Mouse (Mus musculus): ENCODE data around the gene Tspan7. TPM values are rescaled to one million over a fixed set of nuclear protein-coding genes. Genes with fewer than 3 reads are reported as not detected.

Gene Tspan7
- polyA plus RNA-seq, 1 experiment: 355 TPM

GRCm38 (mm10) chrX:10485664-10486211 is 780 bp downstream of the Tspan7 start:
- peak overlapping the region; percentile 96 for H3K27ac ChIP-seq (ENCODE audit: insufficient read depth, low read depth, low read length)
- H3K4me3 ChIP-seq (ENCODE audit: insufficient read depth, low read depth, low read length): peak overlapping the region; percentile 95
- H3K4me1 ChIP-seq (ENCODE audit: control insufficient read depth, insufficient read depth, low read length): no peaks in the 10 kb centered on the region
- TF ChIP-seq CTCF (IDR thresholded peaks at IDR 0.05; ENCODE audit: insufficient read depth, low read depth, low read length) (no peak), POLR2A (IDR thresholded peaks at IDR 0.05; ENCODE audit: insufficient read depth, low read depth, low read length) (0 out of 2 replicates have a peak, but pooled peaks have one; percentile 17)
- 16% methylated on average over 25 of the region's 27 CpGs for WGBS

DNA sequence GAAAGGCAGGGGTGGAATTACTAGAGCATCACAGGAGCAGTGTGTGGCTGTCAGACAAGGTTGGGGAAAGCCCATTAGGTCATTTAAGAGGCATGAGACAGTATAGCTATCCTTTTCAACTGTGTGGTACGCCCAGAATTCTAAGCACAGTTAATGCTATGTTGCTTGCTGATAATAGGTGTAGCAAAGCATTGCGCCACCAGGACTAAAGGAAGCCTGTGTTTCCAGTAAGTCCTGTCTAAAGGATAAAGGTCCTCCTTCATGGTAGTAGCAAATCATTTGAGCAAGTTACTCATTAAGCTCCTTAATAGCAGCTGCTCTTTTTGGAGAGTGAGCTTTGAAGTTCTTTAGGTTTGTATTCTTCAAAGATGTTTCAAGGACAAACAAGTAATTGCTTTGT is 13.6 kb downstream of the Tspan7 start:
- WGBS: 72% methylated on average over 2 of the region's 2 CpGs
- TF ChIP-seq POLR2A (IDR thresholded peaks at IDR 0.05; ENCODE audit: insufficient read depth, low read depth, low read length): no peak
- TF ChIP-seq CTCF (IDR thresholded peaks at IDR 0.05; ENCODE audit: insufficient read depth, low read depth, low read length): no peak

DNA sequence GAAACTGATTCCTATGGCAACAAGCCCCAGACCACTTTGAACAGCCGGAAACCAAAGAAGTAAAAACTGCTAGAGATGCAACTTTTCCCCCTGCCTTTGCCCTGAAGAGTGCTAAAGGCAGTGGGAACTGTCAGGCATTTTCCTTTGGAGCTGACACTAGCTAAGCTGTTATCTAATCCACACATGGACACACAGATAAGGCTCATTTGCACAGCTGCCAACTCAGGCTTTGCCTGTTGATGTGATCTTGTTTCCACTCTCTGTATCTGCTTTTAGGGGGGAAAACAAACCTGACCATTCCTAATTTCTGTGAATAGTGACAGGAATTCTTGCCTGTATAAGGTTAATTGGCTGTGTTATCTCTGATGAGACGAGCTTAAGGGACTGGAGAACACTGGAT is 17.7 kb downstream of the Tspan7 start:
- no peak for TF ChIP-seq POLR2A (IDR thresholded peaks at IDR 0.05; ENCODE audit: insufficient read depth, low read depth, low read length)
- TF ChIP-seq CTCF (IDR thresholded peaks at IDR 0.05; ENCODE audit: insufficient read depth, low read depth, low read length): no peak
- 73% methylated on average over 2 of the region's 2 CpGs for WGBS
- H3K27ac ChIP-seq (ENCODE audit: insufficient read depth, low read depth, low read length): no peak overlapping the region
- H3K4me1 ChIP-seq (ENCODE audit: control insufficient read depth, insufficient read depth, low read length): no peaks in the 10 kb centered on the region
- no peak overlapping the region for H3K4me3 ChIP-seq (ENCODE audit: insufficient read depth, low read depth, low read length)

More for the DNA sequence above, 13.6 kb downstream of the Tspan7 start:
- Histone ChIP-seq H3K4me1 (ENCODE audit: control insufficient read depth, insufficient read depth, low read length) (no peaks in the 10 kb centered on the region), H3K27ac (ENCODE audit: insufficient read depth, low read depth, low read length) (no peak overlapping the region), H3K4me3 (ENCODE audit: insufficient read depth, low read depth, low read length) (no peak overlapping the region)

DNA sequence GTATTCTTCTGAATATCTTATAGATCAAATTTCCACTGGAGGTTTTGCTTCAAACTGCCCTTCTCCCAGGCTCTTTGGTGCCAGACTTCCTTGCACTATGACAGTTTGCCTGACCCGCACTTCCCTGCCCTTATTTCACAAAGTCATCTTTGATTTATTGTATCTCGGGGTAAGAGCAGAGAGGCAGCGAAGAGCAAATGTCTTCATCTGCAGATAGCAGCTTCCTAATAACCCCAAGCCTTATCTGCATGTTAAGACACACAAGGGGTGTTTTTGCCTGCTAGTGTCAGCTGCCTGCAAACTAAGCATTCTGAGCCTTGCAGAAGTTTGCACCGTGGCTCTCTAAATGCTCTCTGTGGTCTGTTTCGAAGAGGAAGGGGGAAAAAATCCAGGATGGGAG is 29.5 kb downstream of the Tspan7 start:
- TF ChIP-seq CTCF (IDR thresholded peaks at IDR 0.05; ENCODE audit: insufficient read depth, low read depth, low read length) (no peak), POLR2A (IDR thresholded peaks at IDR 0.05; ENCODE audit: insufficient read depth, low read depth, low read length) (no peak)
- WGBS: 58% methylated on average over 5 of the region's 5 CpGs
- no peaks in the 10 kb centered on the region for H3K4me1 ChIP-seq (ENCODE audit: control insufficient read depth, insufficient read depth, low read length)
- no peak overlapping the region for H3K4me3 ChIP-seq (ENCODE audit: insufficient read depth, low read depth, low read length)
- no peak overlapping the region; the same call in 1 of the 2 replicates for H3K27ac ChIP-seq (ENCODE audit: insufficient read depth, low read depth, low read length)

DNA sequence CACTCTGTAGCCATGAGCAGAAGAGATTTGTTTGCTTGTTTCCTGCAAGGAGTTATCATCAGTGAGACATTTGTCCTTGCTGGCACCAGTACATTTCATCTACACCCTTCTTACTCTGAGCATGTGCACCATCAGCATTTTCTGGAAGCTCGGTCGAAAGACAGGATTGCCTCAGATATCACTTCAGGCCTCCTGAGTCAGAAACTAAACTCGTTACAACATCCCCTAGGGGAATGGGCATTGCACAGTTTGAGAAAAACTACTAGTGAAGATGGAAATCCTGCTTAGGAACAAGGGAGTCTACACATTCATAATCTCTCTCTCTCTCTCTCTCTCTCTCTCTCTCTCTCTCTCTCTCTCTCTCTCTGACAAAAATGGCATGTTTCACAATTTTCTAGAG is 30.0 kb downstream of the Tspan7 start:
- TF ChIP-seq POLR2A (IDR thresholded peaks at IDR 0.05; ENCODE audit: insufficient read depth, low read depth, low read length) (no peak), CTCF (IDR thresholded peaks at IDR 0.05; ENCODE audit: insufficient read depth, low read depth, low read length) (no peak)
- no peak overlapping the region for H3K27ac ChIP-seq (ENCODE audit: insufficient read depth, low read depth, low read length)
- 55% methylated on average over 3 of the region's 3 CpGs for WGBS
- H3K4me1 ChIP-seq (ENCODE audit: control insufficient read depth, insufficient read depth, low read length): no peaks in the 10 kb centered on the region
- H3K4me3 ChIP-seq (ENCODE audit: insufficient read depth, low read depth, low read length): no peak overlapping the region

DNA sequence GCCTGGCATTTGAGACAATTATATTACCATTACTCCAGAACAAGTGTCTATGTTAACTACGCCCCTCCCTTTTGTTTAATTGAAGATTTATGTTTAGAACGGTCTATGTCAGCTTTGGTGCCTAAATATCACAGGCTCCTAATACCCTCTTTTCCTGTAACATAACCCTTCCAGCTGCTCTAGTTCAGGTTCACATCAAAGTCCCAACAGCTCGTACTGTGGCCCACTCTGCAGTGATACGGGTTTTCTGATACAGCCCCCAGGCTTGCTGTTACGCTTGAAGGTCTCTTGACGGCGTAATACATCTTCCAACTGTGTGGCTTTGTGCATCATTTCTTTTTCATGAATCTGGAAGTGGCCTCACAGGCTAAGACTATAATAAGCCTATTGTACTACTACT is 31.5 kb downstream of the Tspan7 start:
- no peak overlapping the region for H3K27ac ChIP-seq (ENCODE audit: insufficient read depth, low read depth, low read length)
- WGBS: 72% methylated on average over 7 of the region's 7 CpGs
- no peaks in the 10 kb centered on the region for H3K4me1 ChIP-seq (ENCODE audit: control insufficient read depth, insufficient read depth, low read length)
- H3K4me3 ChIP-seq (ENCODE audit: insufficient read depth, low read depth, low read length): no peak overlapping the region
- TF ChIP-seq CTCF (IDR thresholded peaks at IDR 0.05; ENCODE audit: insufficient read depth, low read depth, low read length): no peak
- no peak for TF ChIP-seq POLR2A (IDR thresholded peaks at IDR 0.05; ENCODE audit: insufficient read depth, low read depth, low read length)

DNA sequence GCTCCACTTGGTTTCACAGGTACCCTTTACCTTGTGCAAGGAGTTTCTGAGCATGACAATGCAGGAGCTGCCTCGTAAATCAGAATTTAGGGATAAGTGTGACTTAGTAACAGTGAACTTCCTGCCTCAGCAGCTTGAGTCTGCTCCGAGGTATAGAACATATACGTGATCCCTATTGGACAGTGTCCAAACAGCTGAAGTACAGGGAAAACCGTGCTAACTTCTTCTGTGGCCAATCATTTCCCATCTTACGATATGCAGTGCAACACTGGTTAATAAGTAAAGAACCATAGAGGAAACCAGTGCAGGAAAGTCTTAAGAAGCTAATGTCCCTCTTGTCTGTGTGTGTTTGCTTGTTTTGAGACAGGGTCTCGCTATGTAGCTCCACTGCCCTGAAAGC is 32.0 kb downstream of the Tspan7 start:
- Histone ChIP-seq H3K4me3 (ENCODE audit: insufficient read depth, low read depth, low read length) (no peak overlapping the region), H3K4me1 (ENCODE audit: control insufficient read depth, insufficient read depth, low read length) (no peaks in the 10 kb centered on the region), H3K27ac (ENCODE audit: insufficient read depth, low read depth, low read length) (no peak overlapping the region)
- TF ChIP-seq POLR2A (IDR thresholded peaks at IDR 0.05; ENCODE audit: insufficient read depth, low read depth, low read length) (no peak), CTCF (IDR thresholded peaks at IDR 0.05; ENCODE audit: insufficient read depth, low read depth, low read length) (no peak)
- 76% methylated on average over 6 of the region's 6 CpGs for WGBS

DNA sequence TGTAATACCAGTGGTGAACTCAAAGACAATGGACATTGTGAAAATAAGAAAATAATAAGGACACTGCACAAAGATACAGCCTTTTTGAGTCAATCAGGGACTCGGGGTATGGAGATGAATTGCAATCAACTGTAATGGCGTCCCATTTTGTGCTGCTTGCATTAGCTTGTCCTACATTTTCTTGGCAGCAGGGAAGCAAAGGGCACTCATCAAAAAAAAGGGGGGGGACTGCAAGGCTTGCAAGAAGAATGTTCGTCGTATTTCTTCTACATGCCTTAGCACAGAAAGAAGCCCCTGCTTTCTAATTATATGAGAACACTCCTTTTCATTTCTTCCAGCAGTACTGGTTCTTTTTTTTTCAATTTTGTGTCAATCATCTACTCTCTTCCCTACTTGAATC is 32.8 kb downstream of the Tspan7 start:
- 51% methylated on average over 4 of the region's 4 CpGs for WGBS
- Histone ChIP-seq H3K4me1 (ENCODE audit: control insufficient read depth, insufficient read depth, low read length) (no peaks in the 10 kb centered on the region), H3K27ac (ENCODE audit: insufficient read depth, low read depth, low read length) (no peak overlapping the region), H3K4me3 (ENCODE audit: insufficient read depth, low read depth, low read length) (no peak overlapping the region)
- TF ChIP-seq CTCF (IDR thresholded peaks at IDR 0.05; ENCODE audit: insufficient read depth, low read depth, low read length) (no peak), POLR2A (IDR thresholded peaks at IDR 0.05; ENCODE audit: insufficient read depth, low read depth, low read length) (no peak)

DNA sequence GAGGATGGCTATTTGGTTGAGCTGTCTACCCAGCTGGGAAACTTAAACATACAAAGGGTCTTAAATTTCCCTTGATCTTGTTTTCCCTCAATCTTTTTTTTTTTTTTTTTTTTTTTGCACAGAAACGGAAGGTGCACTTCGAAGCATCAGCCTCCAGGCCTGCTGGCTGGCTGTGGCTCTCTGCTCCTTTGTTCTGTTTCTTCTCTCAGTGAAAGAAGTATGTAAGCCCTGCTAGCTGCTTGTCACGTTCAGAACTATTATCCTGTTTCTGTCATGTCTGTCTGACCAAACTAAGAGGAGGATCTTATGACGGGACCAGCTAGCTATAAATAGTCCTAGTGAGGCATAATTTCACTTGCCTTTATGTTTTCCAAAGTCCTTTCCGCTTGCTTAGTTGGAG is 33.6 kb downstream of the Tspan7 start:
- no peaks in the 10 kb centered on the region for H3K4me1 ChIP-seq (ENCODE audit: control insufficient read depth, insufficient read depth, low read length)
- no peak overlapping the region for H3K4me3 ChIP-seq (ENCODE audit: insufficient read depth, low read depth, low read length)
- WGBS: 31% methylated on average over 5 of the region's 5 CpGs
- TF ChIP-seq POLR2A (IDR thresholded peaks at IDR 0.05; ENCODE audit: insufficient read depth, low read depth, low read length): no peak
- no peak overlapping the region for H3K27ac ChIP-seq (ENCODE audit: insufficient read depth, low read depth, low read length)

GRCm38 (mm10) chrX:10535450-10535849 is 50.5 kb downstream of the Tspan7 start:
- Histone ChIP-seq H3K4me3 (ENCODE audit: insufficient read depth, low read depth, low read length) (no peak overlapping the region), H3K4me1 (ENCODE audit: control insufficient read depth, insufficient read depth, low read length) (no peaks in the 10 kb centered on the region), H3K27ac (ENCODE audit: insufficient read depth, low read depth, low read length) (no peak overlapping the region)
- no peak for TF ChIP-seq CTCF (IDR thresholded peaks at IDR 0.05; ENCODE audit: insufficient read depth, low read depth, low read length)
- no peak for TF ChIP-seq POLR2A (IDR thresholded peaks at IDR 0.05; ENCODE audit: insufficient read depth, low read depth, low read length)
- WGBS: 19% methylated on average over 2 of the region's 2 CpGs

All from olfactory bulb, adult 2 months (tissue).